Mouse (Mus musculus): Measurements from ENCODE around the gene Wdr75. TPM values are rescaled to one million over a fixed set of nuclear protein-coding genes. Genes with fewer than 3 reads are reported as not detected.

The Wdr75 gene
- polyA plus RNA-seq, 1 experiment from 2014 or later: 58.1 TPM

- ATAC-seq (replicated peaks; ENCODE audit: low FRiP score, low read depth) (peak; percentile 48), DNase-seq (ENCODE audit: low spot score) (peak; percentile 85)
- no peak overlapping the region for H3K4me3 ChIP-seq (replicated peaks; ENCODE audit: low read depth, low read length)
- no peak overlapping the region for H3K9ac ChIP-seq (ENCODE audit: low read depth, low read length)
- H3K36me3 ChIP-seq (ENCODE audit: insufficient read depth, low read length): no peaks in the 10 kb centered on the region
- peak overlapping the region; percentile 74 for H3K27ac ChIP-seq
- WGBS: 27% methylated on average over 3 of the region's 3 CpGs
- H3K9me3 ChIP-seq (replicated peaks; ENCODE audit: low read length): no peaks in the 10 kb centered on the region
- H3K4me1 ChIP-seq (replicated peaks; ENCODE audit: insufficient read depth, low read length): peaks cover 7% of the 10 kb centered on the region
- no peak for TF ChIP-seq CTCF (IDR thresholded peaks at IDR 0.05; ENCODE audit: low read depth)
- no peak overlapping the region; the same call in 1 of the 2 replicates for H3K4me2 ChIP-seq (ENCODE audit: low read length)
- no peaks in the 10 kb centered on the region for H3K27me3 ChIP-seq (ENCODE audit: insufficient read depth, low read length)
These were observed 71.5 kb downstream of the Wdr75 start for GRCm38 (mm10) chr1:45866288-45867018.

GRCm38 (mm10) chr1:45868050-45868449 lies 73.1 kb downstream of the Wdr75 start:
- no peaks in the 10 kb centered on the region for H3K9me3 ChIP-seq (replicated peaks; ENCODE audit: low read length)
- no peak for TF ChIP-seq CTCF (IDR thresholded peaks at IDR 0.05; ENCODE audit: low read depth)
- H3K9ac ChIP-seq (ENCODE audit: low read depth, low read length): no peak overlapping the region
- no peaks in the 10 kb centered on the region for H3K27me3 ChIP-seq (ENCODE audit: insufficient read depth, low read length)
- H3K4me2 ChIP-seq (ENCODE audit: low read length): no peak overlapping the region
- no peaks in the 10 kb centered on the region for H3K36me3 ChIP-seq (ENCODE audit: insufficient read depth, low read length)
- peak overlapping the region; percentile 62 for H3K27ac ChIP-seq
- peaks cover 7% of the 10 kb centered on the region for H3K4me1 ChIP-seq (replicated peaks; ENCODE audit: insufficient read depth, low read length)
- peak; percentile 92 for DNase-seq (ENCODE audit: low spot score)
- H3K4me3 ChIP-seq (replicated peaks; ENCODE audit: low read depth, low read length): no peak overlapping the region
- 35% methylated on average over 1 of the region's 1 CpGs for WGBS
- peak; percentile 26; the same call in 1 of the 2 replicates for ATAC-seq (replicated peaks; ENCODE audit: low FRiP score, low read depth)

GRCm38 (mm10) chr1:45868479-45869137 lies 73.6 kb downstream of the Wdr75 start:
- Histone ChIP-seq H3K36me3 (ENCODE audit: insufficient read depth, low read length) (no peaks in the 10 kb centered on the region), H3K9me3 (replicated peaks; ENCODE audit: low read length) (no peaks in the 10 kb centered on the region), H3K4me1 (replicated peaks; ENCODE audit: insufficient read depth, low read length) (peaks cover 7% of the 10 kb centered on the region), H3K9ac (ENCODE audit: low read depth, low read length) (no peak overlapping the region), H3K4me3 (replicated peaks; ENCODE audit: low read depth, low read length) (no peak overlapping the region), H3K4me2 (ENCODE audit: low read length) (no peak overlapping the region), H3K27me3 (ENCODE audit: insufficient read depth, low read length) (no peaks in the 10 kb centered on the region), H3K27ac (peak overlapping the region; percentile 62)
- no peak for TF ChIP-seq CTCF (IDR thresholded peaks at IDR 0.05; ENCODE audit: low read depth)
- 55% methylated on average over 3 of the region's 3 CpGs for whole genome bisulfite sequencing
- ATAC-seq (replicated peaks; ENCODE audit: low FRiP score, low read depth) (no peak), DNase-seq (ENCODE audit: low spot score) (peak; percentile 59)

Other genes starting within 250 kb of the Wdr75 start
- gene Gm5269, start 95.1 kb downstream of the Wdr75 start, polyA plus RNA-seq (2015; fragmentation: Nextera tagmentation; extraction: Ambion mirVana): not detected in 2 replicates
- gene Slc40a1, start 131.4 kb downstream of the Wdr75 start, polyA plus RNA-seq (2015; fragmentation: Nextera tagmentation; extraction: Ambion mirVana): 119 and 139 TPM in 2 replicates

Data from kidney, postnatal 0 days (tissue).